Mouse (Mus musculus) heart, embryonic 15.5 days (tissue): ENCODE data around the gene Celsr2. TPM values are rescaled to one million over a fixed set of nuclear protein-coding genes. Genes with fewer than 3 reads are reported as not detected.

Experiments used
- ATAC-seq: fragments of 200-750 bp; cut with Nextera tagmentation; replicated peaks from 2 replicates; pipeline ENCODE4 v1.8.0; 2017; ENCODE audit warnings: low read depth, moderate TSS enrichment; ENCODE audit not compliant: insufficient number of reproducible peaks, insufficient read depth, low FRiP score
- H3K27ac ChIP-seq: fragments of 300-500 bp; sonication (generic); 2 replicates; pipeline ENCODE4 v1.5.1; 2015; ENCODE audit warnings: mild to moderate bottlenecking, inconsistent platforms
- H3K27me3 ChIP-seq: fragments of 300-500 bp; sonication (generic); 2 replicates; pipeline ENCODE4 v1.6.1; 2015; ENCODE audit warnings: inconsistent platforms
- H3K36me3 ChIP-seq: fragments of 300-500 bp; sonication (generic); 2 replicates; pipeline ENCODE4 v1.6.1; 2015; ENCODE audit warnings: mild to moderate bottlenecking, inconsistent platforms
- H3K4me1 ChIP-seq: fragments of 300-500 bp; sonication (generic); replicated peaks from 2 replicates; pipeline ENCODE4 v1.6.1; 2015; ENCODE audit warnings: inconsistent platforms
- H3K4me2 ChIP-seq: fragments of 300-500 bp; sonication (generic); 2 replicates; pipeline ENCODE4 v1.6.1; 2015; ENCODE audit warnings: inconsistent platforms, mild to moderate bottlenecking, moderate library complexity
- H3K4me3 ChIP-seq: fragments of 300-500 bp; sonication (generic); 2 replicates; pipeline ENCODE4 v1.5.1; 2015; ENCODE audit warnings: mild to moderate bottlenecking, inconsistent platforms
- H3K9ac ChIP-seq: fragments of 300-500 bp; sonication (generic); 2 replicates; pipeline ENCODE4 v1.6.1; 2015; ENCODE audit warnings: mild to moderate bottlenecking, inconsistent platforms
- H3K9me3 ChIP-seq: fragments of 300-500 bp; sonication (generic); replicated peaks from 2 replicates; pipeline ENCODE4 v1.6.1; 2016; ENCODE audit warnings: inconsistent platforms
- WGBS: fragments of 180-500 bp; shearing (Covaris S2); methylation state at CpG from one replicate; pipeline ENCODE4 v1.1.7; 2015; ENCODE audit warnings: mixed read lengths; 5-methylcytosine and 5-hydroxymethylcytosine counted together
- polyA plus RNA-seq: library from polyadenylated mRNA; unstranded; fragments of >200 nt; fragmentation: Nextera tagmentation; extraction: Ambion mirVana; gene quantifications from 2 replicates; pipeline ENCODE4 v1.2.1, GENCODE M21; 2015

The Celsr2 gene
- polyA plus RNA-seq, 1 experiment from 2014 or later: 2.4 TPM

DNA sequence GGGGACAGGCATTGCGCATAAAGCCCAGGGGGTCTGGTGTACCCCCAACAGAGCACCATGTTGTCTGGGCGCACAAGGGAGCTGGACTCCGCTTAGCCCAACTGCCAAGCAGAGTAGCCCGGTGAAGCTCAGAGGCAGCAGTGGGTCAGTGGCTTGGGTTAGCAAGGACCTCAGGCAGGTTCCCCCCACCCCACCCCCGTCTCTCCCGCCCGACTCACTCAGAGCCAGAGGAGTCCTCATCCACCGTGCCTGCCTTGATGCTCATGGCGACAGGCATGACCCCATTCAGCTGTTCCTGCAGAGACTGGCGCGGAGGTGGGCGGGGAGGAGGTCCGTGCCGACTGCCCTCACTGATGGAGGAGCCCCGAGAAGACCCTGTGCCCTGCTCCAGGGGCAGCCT, 22.6 kb downstream of the Celsr2 start:
- ATAC-seq: no peak
- Histone ChIP-seq H3K27ac (no peak overlapping the region), H3K9me3 (no peaks in the 10 kb centered on the region), H3K27me3 (peaks cover 4% of the 10 kb centered on the region; the same call in 1 of the 2 replicates), H3K4me2 (0 out of 2 replicates have a peak overlapping the region, but pooled peaks have one; percentile 6), H3K4me1 (peaks cover 12% of the 10 kb centered on the region), H3K4me3 (no peak overlapping the region), H3K9ac (no peak overlapping the region), H3K36me3 (no peaks in the 10 kb centered on the region)
- WGBS: 55% methylated on average over 15 of the region's 15 CpGs

DNA sequence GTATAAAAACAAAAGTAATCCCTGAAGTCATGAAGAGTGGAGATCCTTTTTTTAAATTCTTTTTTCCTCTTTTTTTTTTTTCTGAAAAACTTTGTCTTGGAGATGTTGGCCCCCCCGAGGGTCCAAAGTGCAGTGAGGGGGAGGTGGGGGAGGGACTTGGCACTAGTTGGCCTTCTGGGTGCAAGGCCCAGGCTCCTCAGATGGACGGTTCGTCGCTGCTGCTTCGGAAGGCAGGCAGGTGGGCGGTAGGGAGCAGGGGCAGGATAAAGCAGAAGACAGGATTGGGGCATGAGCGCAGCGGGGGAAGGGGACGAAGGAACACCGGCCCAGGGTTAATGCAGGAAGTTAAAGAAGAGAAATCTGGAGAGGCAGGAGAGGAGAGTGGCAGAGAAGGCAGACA, 23.1 kb downstream of the Celsr2 start:
- Histone ChIP-seq H3K27me3 (peaks cover 4% of the 10 kb centered on the region; the same call in 1 of the 2 replicates), H3K4me1 (peaks cover 12% of the 10 kb centered on the region), H3K9ac (no peak overlapping the region), H3K36me3 (0 out of 2 replicates have a peak, but pooled peaks cover under 1% of the 10 kb centered on the region), H3K27ac (no peak overlapping the region), H3K9me3 (no peaks in the 10 kb centered on the region), H3K4me2 (0 out of 2 replicates have a peak overlapping the region, but pooled peaks have one; percentile 6), H3K4me3 (no peak overlapping the region)
- WGBS: 26% methylated on average over 10 of the region's 10 CpGs
- ATAC-seq: no peak

DNA sequence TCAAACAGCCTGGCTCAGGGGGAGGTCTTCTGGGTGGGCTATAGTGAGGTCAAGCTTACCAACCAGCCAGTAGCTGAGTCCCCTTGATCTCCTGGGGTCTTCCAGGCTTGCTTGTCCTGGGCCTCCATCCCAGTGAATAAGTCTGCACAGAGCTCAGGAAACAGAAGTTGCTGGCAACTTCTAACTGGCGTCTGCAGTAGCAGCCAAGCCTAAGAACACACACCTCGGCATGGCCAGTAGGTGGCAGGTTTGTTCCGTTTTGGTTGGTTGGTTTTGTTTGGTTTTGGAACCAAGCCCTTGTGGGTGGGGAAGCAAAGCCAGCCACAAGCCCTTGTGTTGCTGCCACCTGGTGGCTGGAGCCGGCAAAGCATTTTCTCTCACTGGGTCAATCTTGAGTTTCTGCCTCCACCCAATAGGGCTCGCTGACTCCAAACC, 26.2 kb downstream of the Celsr2 start:
- ATAC-seq: peak; percentile 76
- WGBS: 0% methylated on average over 5 of the region's 5 CpGs
- H3K9me3 ChIP-seq: no peaks in the 10 kb centered on the region
- H3K4me3 ChIP-seq: no peak overlapping the region; the same call in 1 of the 2 replicates
- H3K27ac ChIP-seq: peak overlapping the region; percentile 48; the same call in 1 of the 2 replicates
- H3K36me3 ChIP-seq: peaks cover 8% of the 10 kb centered on the region; the same call in 1 of the 2 replicates
- peaks cover 4% of the 10 kb centered on the region; the same call in 1 of the 2 replicates for H3K27me3 ChIP-seq
- peaks cover 23% of the 10 kb centered on the region for H3K4me1 ChIP-seq
- H3K9ac ChIP-seq: peak overlapping the region; percentile 38
- H3K4me2 ChIP-seq: peak overlapping the region; percentile 41

DNA sequence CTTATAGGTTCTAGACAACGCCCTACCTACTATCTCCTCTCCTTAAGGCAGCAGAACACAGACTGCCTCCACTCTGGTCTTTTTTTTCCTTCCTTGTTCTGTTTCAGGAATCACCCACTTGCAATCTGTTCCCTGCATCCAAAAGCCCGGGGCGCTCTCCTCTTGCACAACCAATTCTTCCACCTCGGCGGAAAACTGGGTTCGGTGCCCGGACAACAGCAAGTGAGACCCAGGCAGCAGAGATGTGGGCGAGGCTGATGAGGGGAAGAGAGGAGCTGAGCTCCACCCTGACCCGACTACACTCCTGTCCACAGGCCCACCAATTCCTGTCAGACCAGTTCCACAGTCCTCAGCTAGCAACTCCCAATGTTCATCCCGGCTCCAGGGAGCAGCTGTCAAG, 29.2 kb downstream of the Celsr2 start:
- Histone ChIP-seq H3K36me3 (peaks cover 8% of the 10 kb centered on the region; the same call in 1 of the 2 replicates), H3K9me3 (no peaks in the 10 kb centered on the region), H3K27ac (no peak overlapping the region), H3K4me3 (no peak overlapping the region), H3K27me3 (no peaks in the 10 kb centered on the region), H3K4me1 (peaks cover 37% of the 10 kb centered on the region), H3K9ac (no peak overlapping the region), H3K4me2 (no peak overlapping the region)
- no peak for ATAC-seq
- WGBS: 87% methylated on average over 10 of the region's 10 CpGs

DNA sequence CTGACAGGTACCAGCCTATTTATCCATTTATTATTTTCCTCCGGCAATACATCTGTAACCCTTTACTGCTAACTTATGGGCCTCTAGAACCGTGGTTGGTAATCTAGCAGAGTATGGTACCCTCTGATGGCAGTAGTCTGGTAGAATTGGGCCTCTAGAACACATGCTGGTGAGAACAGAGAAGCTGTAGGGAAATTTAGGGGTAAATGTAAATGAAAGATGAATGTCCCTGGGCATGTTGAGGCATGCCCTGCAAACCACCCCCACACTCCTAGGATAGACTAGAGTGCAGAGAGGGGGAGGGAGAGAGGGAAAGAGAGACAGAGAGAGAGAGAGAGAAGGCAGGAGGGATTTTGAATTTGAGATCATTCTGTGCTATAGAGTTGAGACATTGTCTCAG, 30.9 kb downstream of the Celsr2 start:
- WGBS: 49% methylated on average over 2 of the region's 2 CpGs
- H3K36me3 ChIP-seq: peaks cover 8% of the 10 kb centered on the region; the same call in 1 of the 2 replicates
- H3K4me2 ChIP-seq: peak overlapping the region; percentile 71
- no peak overlapping the region for H3K27ac ChIP-seq
- no peaks in the 10 kb centered on the region for H3K9me3 ChIP-seq
- no peak for ATAC-seq
- H3K4me3 ChIP-seq: peak overlapping the region; percentile 72
- H3K27me3 ChIP-seq: no peaks in the 10 kb centered on the region
- peaks cover 37% of the 10 kb centered on the region for H3K4me1 ChIP-seq
- no peak overlapping the region for H3K9ac ChIP-seq

DNA sequence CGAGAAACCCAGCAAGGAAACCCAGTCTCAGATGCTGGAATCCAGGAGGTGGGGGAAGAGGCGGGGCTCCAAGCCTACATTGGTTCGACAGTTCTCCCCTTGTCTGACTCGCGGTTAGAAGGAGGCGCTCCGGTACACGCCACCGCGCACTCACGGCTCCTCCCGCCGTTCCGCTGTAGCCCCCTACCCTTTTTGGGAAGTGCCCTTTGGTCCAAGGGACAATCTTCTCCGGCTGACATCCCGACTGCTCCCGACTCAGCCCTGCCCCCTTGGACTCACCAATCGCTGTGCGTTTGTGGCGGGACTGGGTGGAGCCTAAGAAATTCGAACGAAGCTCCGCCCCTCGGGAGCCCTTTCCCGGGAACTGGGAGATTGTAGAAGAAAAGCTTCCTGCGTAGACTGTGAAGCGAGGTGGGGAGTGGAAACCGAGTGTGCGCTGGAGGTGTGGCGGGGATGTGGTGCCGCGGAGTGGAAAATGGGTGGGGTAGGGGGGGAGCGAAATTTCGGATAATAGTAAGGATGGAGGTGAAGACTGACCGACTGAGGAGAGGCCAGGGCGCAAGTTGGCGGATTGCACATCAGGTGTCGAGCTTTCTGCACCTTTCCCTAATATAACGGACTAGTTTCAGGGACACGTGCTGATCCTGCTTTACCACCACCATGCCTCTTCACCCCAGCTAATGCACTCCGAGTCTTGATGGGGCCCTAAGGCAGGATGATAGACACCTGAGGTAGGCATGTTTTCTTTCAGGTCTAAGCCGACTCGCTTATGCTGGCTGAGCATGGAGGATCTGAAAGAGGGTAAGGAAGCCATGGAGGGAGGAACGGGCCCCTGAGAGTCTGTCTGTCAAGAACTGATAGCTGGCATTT, 31.6 kb downstream of the Celsr2 start, which contains the start of gene Psrc1:
Gene Psrc1 (plus strand): TSS at position 355 of the 870 bp plus-strand sequence.
- peak within 1 kb of the TSS; percentile 71 for H3K4me2 ChIP-seq
- H3K4me3 ChIP-seq: peak within 1 kb of the TSS; percentile 72
- peak; percentile 88 for ATAC-seq
- H3K27ac ChIP-seq: peak within 1 kb of the TSS; percentile 52
- H3K4me1 ChIP-seq: peaks cover 37% of the 10 kb centered on the region
- 1% methylated on average over 44 of the region's 44 CpGs for WGBS
- H3K9ac ChIP-seq: peak within 1 kb of the TSS; percentile 58
- no peaks in the 10 kb centered on the region for H3K9me3 ChIP-seq
- H3K36me3 ChIP-seq: peaks cover 8% of the 10 kb centered on the region; the same call in 1 of the 2 replicates
- no peaks in the 10 kb centered on the region for H3K27me3 ChIP-seq

DNA sequence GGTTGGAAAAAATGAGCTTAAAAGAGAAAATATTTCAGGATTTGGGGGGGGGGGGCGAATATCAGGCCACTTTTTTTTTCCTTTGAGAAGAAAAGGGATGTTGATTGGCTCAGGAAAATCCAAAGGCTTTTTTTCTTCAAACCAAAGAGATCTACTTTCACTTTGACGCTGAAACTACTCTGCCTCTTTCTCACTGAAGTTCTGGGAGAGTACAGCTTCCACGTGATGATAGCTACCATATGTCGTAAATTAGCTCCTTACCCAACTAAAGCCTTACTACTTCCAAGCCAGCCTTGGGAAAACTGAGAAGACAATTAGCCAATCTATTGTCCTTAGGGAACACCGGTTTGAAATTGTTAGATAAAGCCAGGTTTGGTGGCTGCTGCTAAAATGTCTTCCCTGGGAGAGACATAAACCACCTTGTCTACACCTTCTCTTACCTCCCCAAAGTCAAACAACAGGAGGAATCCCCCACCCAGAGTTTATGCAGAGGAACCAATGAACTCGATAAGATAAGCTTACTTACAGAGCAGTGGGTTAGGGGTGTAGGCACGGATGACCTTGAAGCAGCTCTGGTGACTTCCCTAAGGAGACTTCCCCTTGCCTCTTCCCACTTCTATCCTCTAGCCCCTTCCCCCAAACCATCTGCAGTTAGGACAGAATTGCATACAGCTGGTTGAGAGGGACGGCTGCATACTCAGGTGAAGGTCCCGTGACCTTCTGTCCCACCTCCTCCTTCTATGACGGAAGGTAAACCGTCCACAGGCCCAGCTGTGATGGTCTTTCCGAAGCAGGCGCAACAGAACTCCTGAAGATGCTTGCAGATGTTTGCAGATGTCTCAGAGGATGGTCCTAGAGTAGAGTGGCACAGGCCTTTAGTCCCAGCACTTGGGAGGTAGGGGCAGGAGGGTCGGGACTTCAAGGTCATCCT, 33.1 kb downstream of the Celsr2 start:
- Histone ChIP-seq H3K9ac (no peak overlapping the region), H3K9me3 (no peaks in the 10 kb centered on the region), H3K4me1 (peaks cover 35% of the 10 kb centered on the region), H3K27ac (peak overlapping the region; percentile 52), H3K36me3 (peaks cover 8% of the 10 kb centered on the region; the same call in 1 of the 2 replicates), H3K27me3 (no peaks in the 10 kb centered on the region), H3K4me2 (peak overlapping the region; percentile 71), H3K4me3 (peak overlapping the region; percentile 22)
- 50% methylated on average over 14 of the region's 14 CpGs for WGBS
- ATAC-seq: no peak

DNA sequence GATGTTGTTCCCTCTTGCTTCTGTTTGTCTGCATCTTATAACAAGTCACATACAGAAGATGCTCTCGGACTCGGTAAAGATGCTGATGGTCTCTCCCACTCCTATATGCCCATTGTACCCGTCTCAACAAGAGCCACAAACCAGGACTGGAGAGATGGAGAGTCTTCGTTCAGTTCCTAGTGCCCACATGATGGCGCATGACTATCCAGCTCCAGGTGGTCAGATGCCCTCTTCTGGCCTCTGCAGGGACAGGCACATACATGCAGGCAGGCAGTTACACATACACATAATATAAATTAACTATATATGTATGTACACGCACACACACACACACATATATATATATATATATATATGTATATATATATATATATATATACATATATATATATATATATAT, 34.7 kb downstream of the Celsr2 start:
- Histone ChIP-seq H3K4me1 (peaks cover 35% of the 10 kb centered on the region), H3K36me3 (no peaks in the 10 kb centered on the region), H3K4me2 (no peak overlapping the region), H3K27ac (no peak overlapping the region), H3K4me3 (no peak overlapping the region), H3K9ac (no peak overlapping the region), H3K9me3 (no peaks in the 10 kb centered on the region), H3K27me3 (no peaks in the 10 kb centered on the region)
- ATAC-seq: no peak
- 83% methylated on average over 6 of the region's 6 CpGs for WGBS

DNA sequence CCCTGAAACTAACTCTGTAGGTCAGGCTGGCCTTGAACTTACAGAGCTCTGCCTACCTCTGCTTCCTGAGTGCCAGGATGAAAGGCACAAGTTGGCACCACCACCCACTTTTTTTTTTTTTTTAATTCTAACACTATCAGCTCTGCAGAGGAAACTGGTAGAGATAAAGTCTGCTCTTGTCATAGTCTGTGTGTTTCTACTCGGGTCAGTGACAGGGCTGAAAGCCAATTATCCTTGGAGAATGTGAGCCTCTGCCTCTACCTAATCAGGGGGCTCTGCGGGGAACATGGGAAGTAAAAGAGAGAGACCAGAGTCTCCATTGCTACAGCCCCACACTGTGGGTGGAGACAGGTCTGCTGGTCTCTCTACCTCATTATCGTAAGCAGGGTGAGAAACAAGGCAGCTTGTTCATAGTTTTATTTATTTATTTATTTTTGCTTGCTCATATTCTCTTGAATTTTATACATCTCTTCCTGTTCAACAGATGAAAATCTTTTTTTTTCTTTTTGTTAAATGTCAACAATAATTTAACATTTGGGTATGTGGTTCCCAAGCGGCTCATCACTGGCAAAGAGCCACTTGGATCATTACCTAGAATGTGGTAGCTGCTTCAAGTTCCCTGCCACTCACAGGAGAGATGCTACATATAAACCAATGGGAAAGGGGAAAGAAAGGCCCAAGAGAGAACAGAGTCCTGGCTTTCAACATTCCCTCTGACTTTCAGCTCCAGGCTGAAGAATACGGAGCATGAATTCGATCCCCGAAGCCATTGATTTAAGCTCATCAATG, 36.3 kb downstream of the Celsr2 start:
- no peak for ATAC-seq
- Histone ChIP-seq H3K9ac (no peak overlapping the region), H3K4me2 (no peak overlapping the region), H3K9me3 (no peaks in the 10 kb centered on the region), H3K27me3 (no peaks in the 10 kb centered on the region), H3K36me3 (no peaks in the 10 kb centered on the region), H3K4me1 (peaks cover 23% of the 10 kb centered on the region), H3K4me3 (no peak overlapping the region), H3K27ac (0 out of 2 replicates have a peak overlapping the region, but pooled peaks have one; percentile 32)
- WGBS: 62% methylated on average over 7 of the region's 7 CpGs

DNA sequence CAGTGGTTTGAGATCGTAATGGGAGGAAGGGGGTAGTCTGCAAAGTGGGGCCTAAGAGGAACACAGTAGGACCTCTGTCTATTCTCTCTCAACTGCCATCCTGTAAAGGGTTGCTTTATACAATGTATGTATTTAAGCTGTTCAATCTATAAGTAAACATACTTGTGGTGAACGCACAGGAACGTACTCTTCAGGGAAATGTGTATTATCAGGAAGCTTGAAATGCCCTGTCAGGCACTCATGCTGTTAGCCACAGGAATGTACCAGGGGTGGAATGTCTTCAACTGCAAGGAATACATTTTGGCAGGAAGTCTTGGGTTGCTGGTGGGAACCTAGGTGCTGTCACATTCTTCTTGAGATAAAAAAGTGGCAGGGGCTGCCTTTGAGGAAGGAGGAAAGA, 42.7 kb downstream of the Celsr2 start:
- Histone ChIP-seq H3K4me1 (peaks cover 13% of the 10 kb centered on the region), H3K9ac (no peak overlapping the region), H3K27ac (0 out of 2 replicates have a peak overlapping the region, but pooled peaks have one; percentile 11), H3K4me2 (no peak overlapping the region), H3K9me3 (no peaks in the 10 kb centered on the region), H3K4me3 (no peak overlapping the region), H3K36me3 (no peaks in the 10 kb centered on the region), H3K27me3 (0 out of 2 replicates have a peak, but pooled peaks cover 2% of the 10 kb centered on the region)
- WGBS: 31% methylated on average over 3 of the region's 3 CpGs
- no peak for ATAC-seq
